Mouse (Mus musculus): ENCODE results near the gene Gm2a.
A peak's percentile ranks its signal among the peaks of the same experiment; 100 is the strongest.
"Not testable (repeated sequence)": the region's sequence is repeated elsewhere in the genome, so short reads cannot be mapped to it uniquely, and the experiment has no call there.

Gene Gm2a

DNA sequence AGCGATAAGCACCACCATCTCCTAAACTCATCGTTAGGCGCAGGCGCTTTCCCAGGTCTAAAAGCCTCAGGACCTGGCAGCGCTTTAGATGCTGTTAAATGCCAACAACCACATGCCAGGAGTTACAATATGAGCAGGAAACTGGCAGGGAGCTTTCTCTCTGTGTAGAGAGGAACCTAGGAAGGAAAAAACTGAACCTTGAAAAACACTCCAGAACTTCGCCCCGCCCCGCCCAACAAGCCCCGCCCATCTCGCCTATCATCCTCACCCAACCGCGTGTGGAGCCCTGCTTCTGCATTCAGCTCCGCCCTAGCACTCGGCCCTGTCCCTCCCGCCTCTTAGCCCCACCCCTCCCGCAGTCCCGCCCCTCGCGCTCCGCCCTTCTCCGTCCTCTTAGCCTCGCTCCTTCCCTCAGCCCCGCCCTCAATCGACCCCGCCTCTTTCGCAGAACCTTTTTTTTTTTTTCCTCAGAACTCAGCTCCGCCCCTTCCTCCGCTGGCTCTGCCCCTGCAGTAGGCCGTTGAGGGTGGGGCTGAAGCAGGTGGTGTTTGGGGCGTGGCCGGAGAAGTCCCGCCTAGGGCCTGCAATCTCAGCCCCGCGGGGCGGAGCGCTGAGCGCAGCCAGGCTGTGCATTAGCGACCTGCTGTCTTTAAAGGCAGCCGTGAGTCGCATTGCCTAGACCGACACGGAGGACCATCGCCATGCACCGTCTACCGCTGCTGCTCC, at the start of gene Gm2a:
TSS of gene Gm2a (plus strand) at position 653 of the 726 bp plus-strand sequence.
- DNase-seq (ENCODE audit: low spot score) = peak; percentile 97

DNA sequence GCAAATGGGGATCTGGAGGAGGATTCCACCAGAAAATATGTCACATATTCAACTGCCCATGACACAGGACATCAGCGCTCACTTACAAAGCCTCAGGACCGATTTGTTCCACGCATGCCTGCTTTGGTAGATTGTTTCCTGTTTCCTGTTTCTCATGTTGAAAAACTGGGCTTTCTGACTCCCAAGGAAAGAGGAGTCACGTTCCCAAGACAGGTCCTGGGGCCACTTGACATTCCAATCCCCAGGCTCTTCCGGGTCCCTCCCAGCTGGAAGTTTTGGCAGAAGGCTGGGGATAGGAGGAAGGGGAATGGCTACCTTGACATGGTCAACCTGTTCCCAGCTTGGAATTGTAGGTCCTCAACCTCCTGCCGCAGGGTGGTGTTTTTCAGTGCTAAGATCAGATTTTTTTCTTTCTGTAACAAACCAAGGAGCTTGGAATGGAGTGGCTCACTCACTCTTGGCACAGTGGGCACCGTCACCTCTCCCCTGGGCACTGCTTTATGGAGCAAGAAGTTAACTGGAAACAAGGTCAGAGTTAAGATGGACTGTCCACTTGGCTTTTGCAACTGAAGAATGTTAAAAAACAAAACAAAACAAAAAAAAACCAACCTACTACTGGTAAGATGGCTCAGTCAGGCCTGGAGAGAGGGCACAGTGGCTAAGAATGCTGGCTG, 46.9 kb upstream of the Gm2a start:
- peak; percentile 21 for DNase-seq (ENCODE audit: low spot score)

GRCm38 (mm10) chr11:55057511-55057910, 40.4 kb upstream of the Gm2a start:
- DNase-seq (ENCODE audit: low spot score) = no peak

- no peak for DNase-seq (ENCODE audit: low spot score)
These were observed 37.1 kb upstream of the Gm2a start for GRCm38 (mm10) chr11:55060802-55061201.

DNA sequence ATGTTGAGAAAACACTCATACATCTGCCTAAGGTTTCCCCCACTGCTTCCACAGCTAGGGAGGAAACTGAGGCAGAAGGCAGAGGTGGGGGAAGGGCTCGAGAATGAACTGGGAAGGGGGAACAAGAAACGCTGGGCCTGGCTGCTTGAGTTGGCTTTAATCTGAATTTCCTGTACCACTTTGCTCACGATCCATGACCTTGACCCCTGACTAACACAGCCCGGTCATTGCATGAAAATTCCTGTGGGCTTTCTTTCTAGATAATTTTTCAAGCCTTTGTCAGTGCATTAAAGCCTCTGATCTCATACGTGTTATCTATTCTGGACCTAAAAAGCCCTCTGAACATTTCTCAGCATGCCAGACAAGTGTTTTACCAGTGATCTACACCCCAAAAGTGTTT, 35.1 kb upstream of the Gm2a start:
- no peak for DNase-seq (ENCODE audit: low spot score)

GRCm38 (mm10) chr11:55066921-55067320, 31.0 kb upstream of the Gm2a start:
- DNase-seq (ENCODE audit: low spot score) = no peak

DNA sequence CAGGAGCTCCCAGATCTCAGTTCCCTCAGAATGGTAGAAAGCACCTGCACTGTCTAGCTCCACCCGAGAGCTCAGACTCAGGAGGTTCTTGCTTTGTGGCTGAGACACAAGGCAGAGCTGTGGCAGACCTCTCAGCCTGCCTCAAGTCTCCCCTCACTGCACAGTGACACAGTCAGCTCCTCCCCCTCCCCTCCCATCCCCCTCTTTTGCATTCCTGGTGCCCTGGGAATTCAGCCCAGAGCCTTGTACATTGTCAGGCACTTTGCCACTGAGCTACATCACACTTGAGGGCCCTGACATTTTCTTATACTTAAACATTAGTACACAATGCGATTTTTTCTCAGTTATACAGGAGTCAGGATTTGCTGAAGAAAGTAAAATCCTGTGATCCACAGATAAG, 28.9 kb upstream of the Gm2a start:
- no peak for DNase-seq (ENCODE audit: low spot score)

DNA sequence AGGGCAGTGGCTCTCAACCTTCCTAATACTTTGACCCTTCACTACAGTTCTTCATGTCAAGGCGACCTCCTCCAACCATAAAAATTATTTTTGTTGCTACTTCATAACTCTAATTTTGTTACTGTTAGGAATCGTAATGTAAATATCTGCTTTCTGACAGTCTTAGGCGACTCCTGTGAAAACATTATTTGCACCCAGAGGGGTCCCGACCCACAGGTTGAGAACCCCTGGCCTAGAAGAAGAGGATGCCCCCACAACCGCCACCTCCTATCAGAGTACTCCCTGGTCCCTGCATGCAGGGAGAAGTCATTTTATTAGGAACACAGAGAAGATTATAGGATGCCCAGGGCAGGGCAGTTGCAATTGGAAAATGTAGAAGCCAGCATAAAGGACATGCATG, 26.6 kb upstream of the Gm2a start:
- DNase-seq (ENCODE audit: low spot score) = no peak

GRCm38 (mm10) chr11:55072467-55072866, 25.4 kb upstream of the Gm2a start:
- no peak for DNase-seq (ENCODE audit: low spot score)

DNA sequence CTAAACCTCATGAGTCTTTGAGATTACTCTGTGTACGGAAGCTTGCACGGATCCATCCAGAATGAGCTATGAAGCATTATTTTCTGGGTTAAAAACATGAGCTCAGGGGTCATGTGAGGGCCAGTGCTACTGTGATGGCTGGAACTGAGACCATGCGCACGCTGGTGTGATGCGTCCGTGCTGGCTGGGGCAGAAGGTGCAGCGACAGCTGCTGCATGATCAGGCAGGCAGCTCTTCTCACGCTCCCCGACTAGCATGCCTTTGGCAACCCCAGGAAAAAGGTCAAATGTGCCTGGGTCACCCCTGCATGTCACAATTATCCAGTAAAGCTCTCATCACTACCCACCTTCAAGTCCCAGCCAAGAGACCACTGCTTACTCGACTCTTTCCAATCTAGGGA, 24.7 kb upstream of the Gm2a start:
- no peak for DNase-seq (ENCODE audit: low spot score)

- peak; percentile 26 for DNase-seq (ENCODE audit: low spot score)
These were observed 22.3 kb upstream of the Gm2a start for GRCm38 (mm10) chr11:55075602-55076001.

DNA sequence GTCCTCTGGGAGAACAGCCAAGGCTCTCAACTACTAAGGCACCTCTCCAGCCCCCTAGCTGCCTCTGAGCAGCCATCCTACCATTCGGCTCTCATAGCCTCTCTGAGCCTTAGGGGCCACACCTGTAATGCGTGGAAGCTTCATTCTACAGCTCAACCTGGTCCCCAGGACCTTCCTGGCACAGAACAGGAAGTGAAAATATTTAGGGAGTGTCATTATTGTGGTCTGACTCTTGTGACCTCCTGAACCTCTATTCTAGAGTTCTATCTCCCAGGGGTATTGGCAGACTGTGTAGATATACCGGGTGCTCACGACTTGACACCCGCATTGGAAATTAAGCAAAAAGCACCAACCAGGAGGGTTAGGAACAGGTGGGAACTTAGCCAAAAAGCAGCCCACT, 21.7 kb upstream of the Gm2a start:
- no peak for DNase-seq (ENCODE audit: low spot score)

DNA sequence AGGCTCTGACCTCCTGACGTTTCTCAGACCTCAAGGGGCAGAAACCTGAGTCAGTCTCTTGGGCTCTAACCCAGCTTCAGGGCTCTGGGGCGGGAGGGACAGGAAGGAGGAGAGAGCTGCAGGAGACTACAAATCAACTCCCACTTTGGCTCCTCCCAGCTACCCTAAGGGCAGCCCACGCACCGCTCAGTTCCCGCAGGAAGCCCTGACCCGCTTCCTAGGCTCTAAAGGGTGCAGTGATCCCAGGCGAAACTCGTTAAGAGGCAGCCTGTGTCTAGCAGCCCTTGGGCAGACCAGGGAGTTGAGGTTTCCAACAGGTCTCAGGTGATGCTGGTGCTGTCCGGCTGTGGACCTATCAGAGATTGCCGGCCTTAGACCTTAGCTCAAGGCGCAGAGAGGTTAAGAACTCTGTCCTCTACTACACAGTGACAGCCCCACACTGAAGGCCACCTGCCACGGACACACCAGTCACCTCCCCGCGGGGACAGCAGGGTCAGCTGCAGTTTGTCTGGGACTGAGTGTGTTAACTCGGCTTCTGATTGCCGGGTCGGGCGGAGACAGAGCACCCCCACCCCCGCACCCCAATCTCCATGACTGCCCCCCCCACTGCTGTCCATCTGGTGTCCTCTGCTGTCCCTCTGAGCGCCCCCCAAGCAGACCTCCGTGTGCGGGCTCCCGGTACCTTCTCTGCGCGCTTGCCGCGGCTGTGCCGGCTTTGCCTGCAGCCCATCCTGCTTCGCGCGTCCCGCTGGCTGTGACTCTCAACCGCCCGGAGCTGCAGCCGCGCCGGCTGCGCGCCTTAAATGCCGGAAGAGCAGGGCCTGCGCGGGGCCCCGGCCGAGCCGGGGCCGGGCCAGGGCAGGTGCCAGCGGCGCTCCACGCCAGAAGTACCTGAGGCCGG, 20.3 kb upstream of the Gm2a start, which contains the start of gene Ccdc69:
TSS of gene Ccdc69 (minus strand) at position 801 of the 901 bp plus-strand sequence.
- DNase-seq (ENCODE audit: low spot score) = peak; percentile 63

- DNase-seq (ENCODE audit: low spot score) = no peak
These were observed 19.4 kb upstream of the Gm2a start for GRCm38 (mm10) chr11:55078502-55078901.

DNA sequence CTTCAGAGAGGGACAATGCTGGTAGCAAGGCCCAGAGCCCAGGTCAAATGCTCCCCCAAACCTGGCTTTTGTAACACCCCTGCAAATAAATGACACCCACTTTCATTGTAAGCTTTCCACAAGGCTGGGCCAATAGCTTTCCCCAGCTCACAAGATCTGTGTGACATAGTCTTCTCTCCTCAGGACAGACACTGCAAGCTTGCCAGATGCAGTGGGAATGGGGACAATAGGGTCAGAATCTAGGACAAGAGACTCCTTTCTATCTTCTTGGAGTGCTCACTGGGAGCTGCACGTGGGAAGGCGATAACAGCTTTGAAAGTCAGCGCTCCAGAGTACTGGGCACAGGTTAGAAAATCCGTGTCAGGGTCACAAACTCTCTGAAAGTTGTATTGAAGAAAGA, 18.7 kb upstream of the Gm2a start:
- no peak for DNase-seq (ENCODE audit: low spot score)

- DNase-seq (ENCODE audit: low spot score) = no peak
These were observed 16.7 kb upstream of the Gm2a start for GRCm38 (mm10) chr11:55081206-55081605.

- DNase-seq (ENCODE audit: low spot score) = peak; percentile 32
These were observed 13.3 kb upstream of the Gm2a start for GRCm38 (mm10) chr11:55084629-55085028.

- DNase-seq (ENCODE audit: low spot score) = no peak
These were observed 12.5 kb upstream of the Gm2a start for GRCm38 (mm10) chr11:55085396-55085795.

DNA sequence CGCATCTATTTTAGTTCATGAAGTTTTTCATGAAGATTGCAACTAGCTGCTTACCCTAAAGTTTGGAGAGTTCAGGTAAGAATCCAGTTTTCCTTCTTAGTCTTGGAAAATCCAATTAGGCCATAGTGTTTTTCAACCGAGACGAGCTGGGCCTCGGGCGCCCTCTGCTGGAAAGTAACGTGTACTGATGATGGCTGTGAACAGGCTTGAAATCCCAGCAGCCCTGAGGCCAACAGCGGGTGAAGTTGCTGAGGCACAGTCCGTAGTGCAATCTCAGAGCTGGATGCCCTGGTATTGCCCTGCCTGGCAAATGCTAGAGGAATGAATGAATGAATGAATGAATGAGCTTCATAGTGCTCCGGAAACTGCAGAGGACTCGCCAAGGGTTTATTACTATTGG, 10.9 kb upstream of the Gm2a start:
- peak; percentile 59 for DNase-seq (ENCODE audit: low spot score)

- no peak for DNase-seq (ENCODE audit: low spot score)
These were observed 8.0 kb upstream of the Gm2a start for GRCm38 (mm10) chr11:55089892-55090291.

DNA sequence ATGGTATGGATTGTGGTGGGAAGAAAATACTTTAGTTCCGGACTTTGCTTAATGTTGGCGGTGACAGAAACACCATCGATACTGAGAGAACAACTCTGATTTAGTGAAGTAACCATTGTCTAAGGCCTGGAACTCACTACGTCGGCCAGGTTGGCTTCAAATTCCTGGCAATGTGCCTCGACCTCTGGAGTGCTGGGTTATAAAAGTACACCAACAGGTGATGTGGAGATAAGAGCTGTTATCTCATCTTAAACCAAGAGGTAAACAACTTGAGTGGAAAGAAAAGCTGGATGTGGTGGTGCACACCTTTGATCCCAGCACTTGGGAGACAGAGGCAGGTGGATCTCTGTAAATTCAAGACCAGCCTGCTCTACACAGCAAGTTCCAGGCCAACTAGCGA, 4.8 kb upstream of the Gm2a start:
- DNase-seq (ENCODE audit: low spot score) = no peak

- DNase-seq (ENCODE audit: low spot score) = not testable (repeated sequence)
These were observed 1.6 kb upstream of the Gm2a start for GRCm38 (mm10) chr11:55096296-55096695.
